Mouse (Mus musculus) midbrain, embryonic 12.5 days (tissue): ENCODE results near the gene Cwc27. TPM values are rescaled to one million over a fixed set of nuclear protein-coding genes. Genes with fewer than 3 reads are reported as not detected.

Experiments
- ATAC-seq: fragments of 200-750 bp; cut with Nextera tagmentation; 2 replicates; pipeline ENCODE4 v1.8.0; 2017; ENCODE audit warnings: low read depth, moderate TSS enrichment, moderate library complexity; ENCODE audit not compliant: low FRiP score
- H3K27ac ChIP-seq: fragments of 300-500 bp; sonication (generic); replicated peaks from 2 replicates; pipeline ENCODE4 v1.5.1; 2016; ENCODE audit warnings: mild to moderate bottlenecking
- H3K27me3 ChIP-seq: fragments of 300-500 bp; sonication (generic); 2 replicates; pipeline ENCODE4 v1.6.1; 2016; ENCODE audit warnings: mild to moderate bottlenecking
- H3K36me3 ChIP-seq: fragments of 300-500 bp; sonication (generic); 2 replicates; pipeline ENCODE4 v1.6.1; 2016
- H3K4me1 ChIP-seq: fragments of 300-500 bp; sonication (generic); 2 replicates; pipeline ENCODE4 v1.6.1; 2016
- H3K4me2 ChIP-seq: fragments of 300-500 bp; sonication (generic); replicated peaks from 2 replicates; pipeline ENCODE4 v1.6.1; 2016; ENCODE audit warnings: mild to moderate bottlenecking, moderate library complexity
- H3K4me3 ChIP-seq: fragments of 300-500 bp; sonication (generic); 2 replicates; pipeline ENCODE4 v1.5.1; 2016; ENCODE audit warnings: mild to moderate bottlenecking
- H3K9ac ChIP-seq: fragments of 300-500 bp; sonication (generic); replicated peaks from 2 replicates; pipeline ENCODE4 v1.6.1; 2016; ENCODE audit warnings: mild to moderate bottlenecking, moderate library complexity
- H3K9me3 ChIP-seq: fragments of 300-500 bp; sonication (generic); 2 replicates; pipeline ENCODE4 v1.6.1; 2016; ENCODE audit warnings: mild to moderate bottlenecking
- WGBS: fragments of 180-500 bp; shearing (Covaris S2); methylation state at CpG from one replicate; pipeline ENCODE4 v1.1.7; 2016; 5-methylcytosine and 5-hydroxymethylcytosine counted together
- polyA plus RNA-seq: library from polyadenylated mRNA; unstranded; fragments of >200 nt; fragmentation: Nextera tagmentation; extraction: Ambion mirVana; gene quantifications from 2 replicates; pipeline ENCODE4 v1.2.1, GENCODE M21; 2016

Cwc27 gene
- polyA plus RNA-seq, 1 experiment from 2014 or later = 33.4 TPM

DNA sequence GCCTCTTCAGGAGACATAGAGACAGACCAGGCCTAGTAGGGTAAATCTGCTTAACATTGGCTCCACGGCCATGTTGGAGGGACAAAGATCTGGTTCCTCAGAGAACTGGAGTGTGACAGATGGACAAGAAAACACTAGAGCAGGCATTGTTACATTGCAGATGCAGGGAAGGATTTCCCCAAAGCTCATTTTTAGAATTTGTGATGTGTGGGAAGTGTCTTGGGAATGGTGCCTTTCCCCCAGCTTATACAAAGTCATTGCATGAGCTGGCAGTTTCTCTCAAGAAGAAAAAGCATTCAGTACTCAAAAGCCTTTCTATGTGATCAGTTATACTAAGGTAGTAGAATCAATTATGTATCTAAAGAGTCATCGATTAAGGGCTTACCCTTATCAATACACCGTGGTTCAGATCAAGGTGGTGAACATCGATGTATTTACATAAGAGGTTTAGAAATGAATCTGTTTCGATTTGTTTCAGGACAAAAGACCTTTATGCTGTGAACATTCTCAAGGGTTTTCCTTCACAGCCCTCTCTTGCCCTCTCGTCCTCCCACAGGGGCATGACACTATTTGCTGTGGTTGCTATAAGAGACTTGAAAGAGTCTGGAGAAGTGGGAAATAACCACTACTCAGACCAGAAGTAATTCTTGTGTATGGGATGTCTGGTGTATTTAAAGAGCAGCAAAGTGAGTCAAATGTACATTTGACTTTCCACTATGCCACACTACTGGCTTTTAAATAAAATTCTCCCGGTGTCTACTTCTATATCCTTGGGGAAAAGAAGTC, 197.2 kb downstream of the Cwc27 start:
- no peaks in the 10 kb centered on the region for H3K27me3 ChIP-seq
- no peaks in the 10 kb centered on the region for H3K4me1 ChIP-seq
- H3K4me2 ChIP-seq = no peak overlapping the region
- WGBS = 87% methylated on average over 7 of the region's 7 CpGs
- H3K27ac ChIP-seq = no peak overlapping the region
- H3K9me3 ChIP-seq = no peaks in the 10 kb centered on the region
- H3K36me3 ChIP-seq = no peaks in the 10 kb centered on the region
- H3K4me3 ChIP-seq = no peak overlapping the region
- no peak for ATAC-seq
- no peak overlapping the region for H3K9ac ChIP-seq

DNA sequence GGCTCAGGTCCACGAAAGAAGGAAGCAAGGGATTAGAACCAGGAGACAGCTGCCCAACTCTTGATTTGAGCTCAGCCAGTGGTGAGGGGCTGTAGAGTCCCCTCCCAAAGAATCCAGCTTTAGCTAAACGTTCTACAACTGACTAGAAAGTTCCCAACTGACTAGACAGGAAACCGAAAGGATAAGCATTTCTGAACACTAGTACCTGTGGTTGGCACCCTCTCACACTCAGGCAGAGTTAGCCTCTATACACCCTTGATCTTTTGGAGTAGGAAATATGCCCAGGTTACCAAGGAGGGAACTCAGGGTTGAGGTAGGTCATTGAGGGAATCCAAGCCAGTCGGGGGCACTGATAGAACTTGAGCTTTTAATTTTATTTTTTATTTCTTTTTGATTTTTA, 199.7 kb downstream of the Cwc27 start:
- Histone ChIP-seq H3K9me3 (no peaks in the 10 kb centered on the region), H3K27ac (no peak overlapping the region), H3K4me1 (no peaks in the 10 kb centered on the region), H3K4me2 (no peak overlapping the region), H3K4me3 (no peak overlapping the region), H3K27me3 (no peaks in the 10 kb centered on the region), H3K36me3 (no peaks in the 10 kb centered on the region), H3K9ac (no peak overlapping the region)
- 84% methylated on average over 4 of the region's 4 CpGs for WGBS
- ATAC-seq = no peak

DNA sequence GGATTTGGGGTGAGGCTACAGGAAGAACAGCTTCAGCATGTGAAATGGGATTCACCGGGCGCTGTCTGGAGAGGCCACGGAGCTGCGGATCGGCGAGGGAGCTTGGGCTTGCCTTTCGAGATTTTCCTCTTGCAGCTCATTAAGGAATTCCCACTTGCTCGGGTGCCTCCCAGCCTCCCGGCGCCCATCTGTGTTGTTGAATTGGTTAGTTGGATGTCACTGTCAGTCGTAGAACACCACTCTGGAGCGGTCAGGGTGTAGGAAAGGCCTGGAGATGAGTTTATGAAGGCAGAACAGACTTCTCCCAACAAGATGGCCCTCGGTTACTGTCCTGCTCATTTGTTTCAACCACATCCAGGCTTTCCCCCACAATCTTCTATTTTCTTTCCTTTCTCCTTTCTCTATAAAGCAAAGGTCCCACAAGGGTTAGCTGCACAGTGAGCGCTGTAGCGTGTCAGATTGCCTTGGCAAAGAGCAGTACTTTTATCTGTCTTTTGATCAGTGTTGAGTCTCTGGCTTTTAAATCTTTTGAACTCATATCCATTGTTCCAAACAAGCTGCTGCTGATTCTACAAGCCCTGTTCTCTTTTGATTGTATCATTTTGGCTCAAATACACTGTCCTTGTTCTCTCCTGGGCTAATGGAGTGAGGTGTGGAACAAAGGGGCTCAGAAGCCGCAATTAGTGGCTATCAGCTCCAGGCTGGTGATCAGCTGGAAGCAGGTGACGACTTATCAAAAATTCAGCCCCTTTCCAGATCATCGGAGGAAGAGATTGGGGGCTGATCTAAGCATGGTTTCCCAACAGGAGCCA, 200.7 kb downstream of the Cwc27 start:
- Histone ChIP-seq H3K4me2 (no peak overlapping the region), H3K27ac (0 out of 2 replicates have a peak overlapping the region, but pooled peaks have one; percentile 15), H3K9me3 (no peaks in the 10 kb centered on the region), H3K27me3 (no peaks in the 10 kb centered on the region), H3K9ac (no peak overlapping the region), H3K36me3 (no peaks in the 10 kb centered on the region), H3K4me1 (no peaks in the 10 kb centered on the region), H3K4me3 (no peak overlapping the region)
- 68% methylated on average over 18 of the region's 18 CpGs for WGBS
- ATAC-seq = peak; percentile 58

DNA sequence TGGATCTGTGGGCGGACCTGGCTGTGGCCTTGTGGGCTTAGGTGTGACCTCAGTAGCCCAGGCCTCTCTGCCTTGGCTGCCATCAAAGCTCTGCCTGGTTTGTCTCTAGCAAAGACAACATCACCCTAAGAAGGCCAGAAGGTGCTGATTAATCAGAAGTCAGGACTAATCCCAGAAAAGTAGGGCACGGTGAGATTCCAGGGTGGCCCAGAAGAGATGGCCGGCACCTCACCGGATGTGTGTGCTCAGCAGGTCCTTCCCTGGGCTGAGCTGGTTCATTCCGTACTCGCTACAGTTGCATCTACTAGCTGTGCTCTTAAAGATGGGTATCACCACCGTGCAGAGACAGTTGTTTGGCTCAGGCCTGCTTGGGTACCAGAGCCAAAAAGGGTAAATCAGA, 201.8 kb downstream of the Cwc27 start:
- H3K36me3 ChIP-seq = no peaks in the 10 kb centered on the region
- H3K27ac ChIP-seq = no peak overlapping the region
- 86% methylated on average over 7 of the region's 7 CpGs for WGBS
- no peaks in the 10 kb centered on the region for H3K9me3 ChIP-seq
- H3K4me1 ChIP-seq = no peaks in the 10 kb centered on the region
- H3K4me2 ChIP-seq = no peak overlapping the region
- ATAC-seq = no peak
- no peak overlapping the region for H3K9ac ChIP-seq
- H3K4me3 ChIP-seq = no peak overlapping the region
- H3K27me3 ChIP-seq = no peaks in the 10 kb centered on the region

DNA sequence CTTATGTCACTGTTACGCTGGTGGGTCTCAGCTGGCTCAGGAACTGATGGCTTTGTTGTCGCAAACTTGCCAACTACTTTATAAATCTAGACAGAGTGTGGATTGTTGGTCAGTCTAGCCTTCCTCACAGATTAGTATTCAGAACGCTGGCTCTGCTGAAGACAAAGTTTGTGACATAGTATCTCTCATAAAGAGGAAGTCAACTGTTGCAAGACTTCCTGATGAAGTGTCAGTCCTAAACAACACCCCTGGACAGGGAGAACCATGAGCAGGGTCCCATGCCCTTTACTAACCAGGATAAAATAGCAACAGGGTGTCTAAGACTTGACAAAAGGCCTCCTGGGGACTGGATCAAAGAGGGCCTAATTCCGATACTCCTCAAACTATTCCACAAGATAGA, 205.6 kb downstream of the Cwc27 start:
- no peaks in the 10 kb centered on the region for H3K36me3 ChIP-seq
- H3K9ac ChIP-seq = no peak overlapping the region
- no peak for ATAC-seq
- no peaks in the 10 kb centered on the region for H3K9me3 ChIP-seq
- H3K4me2 ChIP-seq = no peak overlapping the region
- no peaks in the 10 kb centered on the region for H3K27me3 ChIP-seq
- H3K4me1 ChIP-seq = no peaks in the 10 kb centered on the region
- WGBS = 95% methylated on average over 4 of the region's 4 CpGs
- H3K4me3 ChIP-seq = no peak overlapping the region
- no peak overlapping the region for H3K27ac ChIP-seq

DNA sequence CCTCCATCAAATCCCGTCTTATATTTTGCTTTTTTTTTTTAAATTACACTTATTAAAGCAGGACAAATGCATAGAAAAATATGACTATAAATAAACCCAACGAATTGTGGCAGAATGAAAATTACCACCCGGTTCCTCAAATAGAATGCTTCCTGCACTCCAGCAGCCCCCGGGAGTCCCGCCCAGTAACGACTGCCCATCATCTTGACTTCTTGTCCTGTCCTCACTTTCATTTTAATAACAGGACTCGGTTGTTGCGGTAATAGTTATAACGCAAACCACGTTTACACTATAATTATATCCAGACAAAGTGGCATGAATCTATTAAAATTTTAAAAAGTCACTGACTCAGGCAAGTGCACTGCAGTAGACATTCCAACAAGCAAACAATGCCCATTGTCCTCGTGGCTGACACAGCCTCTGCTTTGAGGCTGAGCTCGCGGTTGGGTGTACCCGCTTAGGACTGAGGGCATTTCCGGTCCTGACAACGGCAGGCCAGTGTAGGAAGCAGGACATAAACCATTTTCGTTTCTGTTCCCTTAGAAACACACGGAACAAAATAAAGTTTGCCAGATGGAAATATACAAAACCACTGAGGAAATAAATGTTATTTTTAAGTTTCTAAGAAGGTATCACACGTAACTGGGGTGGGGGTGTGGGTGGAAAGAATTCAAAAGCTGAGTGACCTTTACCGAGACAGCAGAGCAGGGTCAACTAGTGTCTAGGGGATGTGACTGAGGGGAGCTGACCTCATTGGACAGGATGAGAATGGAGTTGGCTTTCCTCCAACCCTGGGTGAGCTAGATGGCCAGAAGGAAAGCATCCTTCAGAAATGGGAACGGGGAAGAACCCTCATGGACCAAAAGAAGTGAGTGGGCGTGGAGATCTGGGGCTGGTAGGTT, 206.5 kb downstream of the Cwc27 start:
- WGBS = 88% methylated on average over 22 of the region's 22 CpGs
- Histone ChIP-seq H3K4me2 (no peak overlapping the region), H3K4me3 (no peak overlapping the region), H3K4me1 (no peaks in the 10 kb centered on the region), H3K27ac (no peak overlapping the region), H3K36me3 (no peaks in the 10 kb centered on the region), H3K27me3 (no peaks in the 10 kb centered on the region), H3K9me3 (no peaks in the 10 kb centered on the region), H3K9ac (no peak overlapping the region)
- no peak for ATAC-seq

DNA sequence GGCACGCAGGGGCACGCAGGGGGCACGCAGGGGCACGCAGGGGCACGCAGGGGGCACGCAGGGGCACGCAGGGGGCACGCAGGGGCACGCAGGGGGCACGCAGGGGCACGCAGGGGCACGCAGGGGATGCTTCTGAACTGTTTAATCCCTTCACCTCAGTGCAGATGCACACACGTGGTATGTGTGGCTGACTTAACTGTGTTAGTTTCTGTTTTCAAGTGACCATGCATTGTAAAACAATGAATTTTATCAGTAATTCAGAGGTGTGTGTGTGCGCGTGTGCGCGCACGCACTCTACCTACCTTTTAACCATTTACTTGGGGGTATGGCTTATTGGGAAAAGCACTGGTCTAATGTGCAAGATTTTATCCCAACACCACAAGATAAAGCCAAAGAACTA, 208.4 kb downstream of the Cwc27 start:
- H3K36me3 ChIP-seq = no peaks in the 10 kb centered on the region
- no peak for ATAC-seq
- H3K27me3 ChIP-seq = no peaks in the 10 kb centered on the region
- H3K4me2 ChIP-seq = no peak overlapping the region
- no peaks in the 10 kb centered on the region for H3K4me1 ChIP-seq
- no peak overlapping the region for H3K9ac ChIP-seq
- H3K4me3 ChIP-seq = no peak overlapping the region
- no peaks in the 10 kb centered on the region for H3K9me3 ChIP-seq
- 83% methylated on average over 18 of the region's 18 CpGs for WGBS
- H3K27ac ChIP-seq = no peak overlapping the region

DNA sequence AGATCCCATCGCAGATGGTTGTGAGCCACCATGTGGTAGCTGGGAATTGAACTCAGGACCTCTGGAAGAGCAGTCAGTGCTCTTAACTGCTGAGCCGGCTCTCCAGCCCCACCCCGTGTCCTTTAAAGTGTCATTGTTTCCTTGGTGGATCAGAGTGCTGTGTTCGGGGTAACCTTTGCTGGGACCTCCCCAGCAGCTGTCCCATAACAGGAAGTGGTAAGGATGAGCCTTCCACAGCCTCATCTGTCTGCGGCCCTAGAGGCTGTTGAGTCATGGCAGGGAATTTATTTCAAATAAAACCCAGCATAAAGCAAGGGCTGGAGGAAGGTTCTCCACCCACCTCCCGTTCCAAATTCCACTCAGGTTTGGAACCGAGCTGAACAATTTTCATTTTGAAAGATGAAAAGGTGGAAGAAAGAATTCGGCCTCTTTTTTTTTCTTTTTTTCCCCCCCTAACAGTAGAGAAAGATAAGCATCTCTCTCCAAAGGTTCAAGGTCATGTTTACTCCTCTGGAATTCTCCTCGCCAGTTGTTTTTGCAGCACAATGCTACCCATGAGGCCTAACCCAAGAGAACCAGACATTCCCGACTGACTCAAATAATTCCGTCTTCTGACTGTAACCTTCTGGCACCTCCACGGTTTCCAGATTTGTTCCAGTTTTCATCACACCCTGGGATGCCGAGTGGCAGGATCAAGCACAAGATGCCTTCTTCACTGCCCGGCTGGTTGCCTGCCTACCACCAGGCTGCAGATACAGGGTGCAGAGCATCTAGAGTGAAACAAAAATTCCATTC, 210.0 kb downstream of the Cwc27 start:
- H3K27ac ChIP-seq = no peak overlapping the region
- no peak overlapping the region for H3K4me2 ChIP-seq
- H3K9ac ChIP-seq = no peak overlapping the region
- H3K4me3 ChIP-seq = no peak overlapping the region
- no peaks in the 10 kb centered on the region for H3K36me3 ChIP-seq
- H3K9me3 ChIP-seq = no peaks in the 10 kb centered on the region
- H3K27me3 ChIP-seq = no peaks in the 10 kb centered on the region
- 76% methylated on average over 14 of the region's 14 CpGs for WGBS
- ATAC-seq = no peak
- H3K4me1 ChIP-seq = no peaks in the 10 kb centered on the region

DNA sequence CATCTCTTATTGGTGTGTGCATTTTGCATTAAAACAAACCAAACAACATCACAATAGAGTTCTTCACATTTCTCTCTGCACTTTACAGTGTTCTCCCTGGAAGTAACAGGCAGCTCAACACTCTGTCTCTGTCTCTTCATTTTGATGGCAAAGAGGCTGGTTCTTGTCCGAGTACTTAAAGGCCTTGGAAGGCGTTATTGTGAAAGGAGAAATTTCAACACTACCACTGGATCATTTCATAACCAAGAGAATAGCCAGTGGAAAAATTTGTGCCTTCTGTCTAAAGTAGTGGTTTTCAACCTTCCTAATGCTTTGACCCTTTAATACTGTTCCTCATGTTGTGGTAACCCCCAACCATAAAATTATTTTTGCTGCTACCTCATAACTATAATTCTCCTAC, 211.8 kb downstream of the Cwc27 start:
- no peak overlapping the region for H3K27ac ChIP-seq
- no peaks in the 10 kb centered on the region for H3K4me1 ChIP-seq
- H3K4me2 ChIP-seq = no peak overlapping the region
- WGBS = 92% methylated on average over 2 of the region's 2 CpGs
- no peak for ATAC-seq
- H3K36me3 ChIP-seq = no peaks in the 10 kb centered on the region
- no peaks in the 10 kb centered on the region for H3K27me3 ChIP-seq
- no peak overlapping the region for H3K9ac ChIP-seq
- no peak overlapping the region for H3K4me3 ChIP-seq
- H3K9me3 ChIP-seq = no peaks in the 10 kb centered on the region

DNA sequence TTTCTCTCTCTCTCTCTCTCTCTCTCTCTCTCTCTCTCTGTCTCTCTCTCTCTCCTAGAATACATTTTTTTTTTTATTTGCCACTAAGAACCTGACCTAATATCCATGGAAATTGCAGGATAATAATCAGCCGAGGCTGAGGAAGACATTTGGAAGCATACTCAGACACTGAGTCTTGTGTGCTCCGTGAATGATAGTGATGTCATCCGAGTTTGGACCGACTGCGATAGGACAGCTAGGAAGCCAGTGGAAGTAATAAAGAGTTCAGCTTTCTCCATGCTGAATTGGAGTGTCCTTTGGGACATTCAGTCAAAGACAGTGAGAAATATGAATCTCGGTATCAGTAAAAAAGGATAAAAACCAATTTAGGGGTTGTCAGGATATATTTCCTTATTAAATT, 214.7 kb downstream of the Cwc27 start:
- no peaks in the 10 kb centered on the region for H3K4me1 ChIP-seq
- no peak for ATAC-seq

DNA sequence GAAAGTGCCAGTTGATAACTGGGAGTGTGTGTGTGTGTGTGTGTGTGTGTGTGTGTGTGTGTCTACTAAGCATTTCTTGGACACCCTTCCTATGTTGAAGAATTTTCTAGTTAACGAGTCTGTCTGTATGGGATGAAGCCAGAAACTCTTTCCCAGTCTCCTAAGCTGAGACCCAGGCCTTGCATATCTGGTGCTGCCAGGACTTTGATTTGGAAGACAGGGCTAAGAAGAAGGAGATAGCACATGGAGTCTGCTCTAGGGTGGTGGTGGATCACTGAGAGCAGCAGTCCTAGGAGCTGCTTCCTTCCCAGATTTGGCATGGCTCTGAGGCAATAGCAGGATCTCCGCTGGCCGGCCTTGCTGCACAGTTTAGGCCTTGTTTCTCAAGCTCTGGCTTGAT, 215.2 kb downstream of the Cwc27 start:
- no peaks in the 10 kb centered on the region for H3K9me3 ChIP-seq
- no peak overlapping the region for H3K4me3 ChIP-seq
- no peaks in the 10 kb centered on the region for H3K4me1 ChIP-seq
- no peak for ATAC-seq
- no peak overlapping the region for H3K27ac ChIP-seq
- H3K36me3 ChIP-seq = no peaks in the 10 kb centered on the region
- no peaks in the 10 kb centered on the region for H3K27me3 ChIP-seq
- no peak overlapping the region for H3K9ac ChIP-seq
- no peak overlapping the region for H3K4me2 ChIP-seq
- WGBS = 97% methylated on average over 3 of the region's 3 CpGs

More for the DNA sequence above, 214.7 kb downstream of the Cwc27 start:
- Histone ChIP-seq H3K27me3 (no peaks in the 10 kb centered on the region), H3K9me3 (no peaks in the 10 kb centered on the region), H3K4me2 (no peak overlapping the region), H3K9ac (no peak overlapping the region), H3K36me3 (no peaks in the 10 kb centered on the region), H3K4me3 (no peak overlapping the region), H3K27ac (no peak overlapping the region)
- 90% methylated on average over 6 of the region's 6 CpGs for WGBS
